Mouse (Mus musculus) heart, adult 2 months (tissue): Measurements from ENCODE around the gene Uba6. TPM values are rescaled to one million over a fixed set of nuclear protein-coding genes. Genes with fewer than 3 reads are reported as not detected.
A peak's percentile ranks its signal among the peaks of the same experiment; 100 is the strongest.

Experiments
- DNase-seq, 2 experiments: peaks; one replicate each; pipeline ENCODE4 v3.0.0; 2021
- H3K27ac ChIP-seq: fragments of 200-600 bp; 2 replicates; pipeline ENCODE4 v1.8.1; 2022
- H3K27me3 ChIP-seq: fragments of 200-500 bp; 2 replicates; pipeline ENCODE4 v1.6.1; 2012; ENCODE audit warnings: mild to moderate bottlenecking, low read length, inconsistent platforms, mixed read lengths; ENCODE audit not compliant: control insufficient read depth, insufficient read depth
- H3K36me3 ChIP-seq: fragments of 200-500 bp; 2 replicates; pipeline ENCODE4 v1.6.1; 2012; ENCODE audit warnings: low read length, inconsistent platforms; ENCODE audit not compliant: control insufficient read depth, insufficient read depth
- H3K4me1 ChIP-seq: fragments of 200-500 bp; 2 replicates; pipeline ENCODE4 v1.6.1; 2011; ENCODE audit warnings: low read length; ENCODE audit not compliant: control insufficient read depth, insufficient read depth
- H3K4me3 ChIP-seq: fragments of 200-600 bp; 2 replicates; pipeline ENCODE4 v1.8.1; 2022
- H3K79me2 ChIP-seq: fragments of 200-500 bp; replicated peaks from 2 replicates; pipeline ENCODE4 v1.6.1; 2012; ENCODE audit warnings: mild to moderate bottlenecking, inconsistent platforms, low read length, moderate library complexity, mixed read lengths; ENCODE audit not compliant: control insufficient read depth, insufficient read depth
- H3K9ac ChIP-seq: fragments of 200-500 bp; 2 replicates; pipeline ENCODE4 v1.6.1; 2012; ENCODE audit warnings: low read depth, mild to moderate bottlenecking, control low read depth, inconsistent platforms, low read length, mixed read lengths
- CTCF ChIP-seq: fragments of 200-600 bp; IDR thresholded peaks from 2 replicates; pipeline ENCODE4 v1.8.1; 2022; ENCODE audit warnings: antibody characterized with exemption, mild to moderate bottlenecking, moderate library complexity
- EP300 ChIP-seq: fragments of 200-500 bp; IDR thresholded peaks from 2 replicates; pipeline ENCODE4 v1.6.1; 2011; ENCODE audit warnings: low read depth, low read length, control low read depth; ENCODE audit not compliant: insufficient read depth
- POLR2A ChIP-seq: fragments of 200-500 bp; IDR thresholded peaks from 2 replicates; pipeline ENCODE4 v1.6.1; 2011; ENCODE audit warnings: mild to moderate bottlenecking, low read depth, low read length, control low read depth; ENCODE audit not compliant: insufficient read depth
- WGBS: fragments of 180-500 bp; shearing (Covaris S2); methylation state at CpG from one replicate; pipeline ENCODE4 v1.1.7; 2018; 5-methylcytosine and 5-hydroxymethylcytosine counted together
- intact Hi-C: fragments of 180-260 bp; cut with DNase I; formaldehyde crosslinking; loops from one replicate; pipeline ENCODE4 v1.15.1; 2025
- polyA plus RNA-seq: library from polyadenylated mRNA; depleted of rRNA; stranded (reverse); fragments of >200 nt; gene quantifications from 2 replicates; pipeline ENCODE4 v1.2.3, GENCODE M21; 2012
- total RNA-seq, 2 experiments: library from RNA; stranded (reverse); gene quantifications; 2 replicates each; pipeline ENCODE4 v1.2.3; 2021

Gene Uba6
- total and polyA plus RNA-seq, 3 experiments, result 1.4 to 8.8 (median 6.3) TPM

GRCm38 (mm10) chr5:86086751-86087150 is 85.9 kb downstream of the Uba6 start:
- intact Hi-C loops, result no loop called here
- H3K36me3 ChIP-seq, result no peaks in the 10 kb centered on the region

GRCm38 (mm10) chr5:86084979-86085378 is 87.6 kb downstream of the Uba6 start:
- no peak overlapping the region for H3K27ac ChIP-seq
- H3K36me3 ChIP-seq, result no peaks in the 10 kb centered on the region
- intact Hi-C loops, result no loop called here
- no peak for DNase-seq
- H3K4me1 ChIP-seq, result no peaks in the 10 kb centered on the region
- no peak overlapping the region for H3K4me3 ChIP-seq
- H3K79me2 ChIP-seq, result no peaks in the 10 kb centered on the region
- no peaks in the 10 kb centered on the region for H3K27me3 ChIP-seq
- whole genome bisulfite sequencing, result 75% methylated on average over 7 of the region's 7 CpGs
- H3K9ac ChIP-seq, result no peak overlapping the region
- TF ChIP-seq EP300, result no peak
- TF ChIP-seq CTCF, result no peak
- no peak for TF ChIP-seq POLR2A

More at GRCm38 (mm10) chr5:86086751-86087150, 85.9 kb downstream of the Uba6 start:
- DNase-seq, result no peak
- H3K4me3 ChIP-seq, result no peak overlapping the region
- H3K27ac ChIP-seq, result no peak overlapping the region
- no peak overlapping the region for H3K9ac ChIP-seq
- no peaks in the 10 kb centered on the region for H3K27me3 ChIP-seq
- H3K4me1 ChIP-seq, result no peaks in the 10 kb centered on the region
- WGBS, result 57% methylated on average over 6 of the region's 6 CpGs
- no peaks in the 10 kb centered on the region for H3K79me2 ChIP-seq
- TF ChIP-seq POLR2A (no peak), CTCF (no peak), EP300 (no peak)

DNA sequence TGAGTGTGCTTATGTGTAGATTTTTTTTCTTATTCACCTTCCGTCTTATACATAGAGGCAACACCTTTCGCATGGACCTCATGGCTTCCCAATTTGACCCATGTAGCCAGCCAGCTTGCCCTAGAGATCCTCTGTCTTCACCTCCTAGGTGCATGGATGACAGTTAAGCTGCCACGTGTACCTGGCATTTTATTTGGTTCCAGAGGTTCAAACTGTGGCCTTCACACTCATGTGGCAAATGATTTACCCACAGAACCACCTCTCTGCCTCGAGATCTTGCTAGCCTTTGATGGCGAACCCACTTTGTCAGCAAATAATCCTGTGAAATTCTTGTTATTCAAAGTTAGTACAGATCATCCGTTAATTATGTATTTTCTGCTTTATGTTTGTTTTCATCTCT is 88.6 kb downstream of the Uba6 start:
- Histone ChIP-seq H3K4me3 (no peak overlapping the region), H3K27ac (no peak overlapping the region), H3K4me1 (no peaks in the 10 kb centered on the region), H3K27me3 (no peaks in the 10 kb centered on the region), H3K79me2 (no peaks in the 10 kb centered on the region), H3K36me3 (no peaks in the 10 kb centered on the region), H3K9ac (no peak overlapping the region)
- intact Hi-C loops, result no loop called here
- TF ChIP-seq POLR2A (no peak), CTCF (no peak), EP300 (no peak)
- no peak for DNase-seq
- WGBS, result 85% methylated on average over 6 of the region's 6 CpGs

DNA sequence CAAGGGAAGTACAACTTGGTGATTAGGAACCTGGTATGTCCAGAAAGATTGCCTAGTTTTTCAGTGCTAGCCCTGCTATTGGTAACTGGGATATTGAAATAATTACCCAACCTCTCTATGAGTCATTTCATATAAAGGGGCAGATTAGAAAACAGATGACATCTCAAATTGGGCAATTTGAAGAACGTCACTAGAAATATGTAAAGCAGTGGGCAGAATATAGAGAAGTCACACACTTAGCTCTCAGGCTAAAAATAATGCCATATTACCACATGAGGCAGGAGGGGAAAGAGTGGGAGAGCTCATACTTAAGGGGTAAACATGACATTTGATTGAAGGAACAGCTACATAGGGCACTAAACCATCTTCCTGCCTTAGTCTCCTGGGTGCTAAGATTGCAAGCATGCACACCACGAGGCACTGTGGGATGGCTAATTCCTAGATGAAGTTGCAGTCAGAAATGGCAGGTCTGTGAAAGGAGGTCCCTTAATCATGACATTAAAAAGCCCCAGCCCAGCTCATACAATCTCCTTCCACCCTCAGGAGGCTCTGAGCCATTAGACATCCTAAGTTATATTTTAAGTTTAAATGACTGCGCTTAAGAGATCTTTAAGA is 93.8 kb downstream of the Uba6 start:
- no peak overlapping the region for H3K9ac ChIP-seq
- no peaks in the 10 kb centered on the region for H3K4me1 ChIP-seq
- H3K27me3 ChIP-seq, result no peaks in the 10 kb centered on the region
- no peak for DNase-seq
- H3K27ac ChIP-seq, result no peak overlapping the region
- 73% methylated on average over 3 of the region's 3 CpGs for WGBS
- no peaks in the 10 kb centered on the region for H3K79me2 ChIP-seq
- intact Hi-C loops, result no loop called here
- TF ChIP-seq POLR2A, result no peak
- TF ChIP-seq CTCF, result no peak
- no peak for TF ChIP-seq EP300
- no peak overlapping the region for H3K4me3 ChIP-seq
- no peaks in the 10 kb centered on the region for H3K36me3 ChIP-seq

GRCm38 (mm10) chr5:86072756-86073386 is 99.7 kb downstream of the Uba6 start:
- Histone ChIP-seq H3K4me3 (no peak overlapping the region), H3K79me2 (no peaks in the 10 kb centered on the region), H3K27ac (no peak overlapping the region), H3K9ac (no peak overlapping the region), H3K4me1 (no peaks in the 10 kb centered on the region), H3K36me3 (no peaks in the 10 kb centered on the region), H3K27me3 (no peaks in the 10 kb centered on the region)
- intact Hi-C loops, result no loop called here
- 76% methylated on average over 4 of the region's 4 CpGs for WGBS
- DNase-seq, result no peak
- TF ChIP-seq EP300, result no peak
- no peak for TF ChIP-seq POLR2A
- no peak for TF ChIP-seq CTCF

DNA sequence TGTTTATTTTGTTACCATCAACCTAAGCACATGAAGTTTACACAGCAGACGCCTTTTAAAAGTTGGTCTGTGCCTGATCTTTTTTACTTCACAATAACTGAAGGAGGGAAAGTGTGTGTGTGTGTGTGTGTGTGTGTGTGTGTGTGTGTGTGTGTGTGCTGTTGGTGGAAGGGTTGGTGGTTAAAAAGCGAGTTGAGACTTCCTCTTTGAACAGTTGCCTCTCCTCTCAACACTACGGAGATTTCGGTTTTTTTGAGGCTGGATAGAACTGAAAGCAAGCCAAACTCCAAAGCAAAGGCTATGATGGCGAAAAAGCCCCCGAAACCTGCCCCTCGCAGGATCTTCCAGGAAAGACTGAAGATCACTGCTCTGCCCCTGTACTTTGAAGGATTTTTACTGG is 101.1 kb downstream of the Uba6 start, which contains the start of gene Stap1:
TSS of gene Stap1 (plus strand) at position 209 of the 400 bp plus-strand sequence.
- peak in 1 of 2 experiments; percentile 32 for DNase-seq
- Histone ChIP-seq H3K27ac (no peak within 1 kb of the TSS), H3K36me3 (no peaks in the 10 kb centered on the region), H3K79me2 (no peaks in the 10 kb centered on the region), H3K4me3 (no peak within 1 kb of the TSS), H3K4me1 (no peaks in the 10 kb centered on the region), H3K9ac (no peak within 1 kb of the TSS), H3K27me3 (no peaks in the 10 kb centered on the region)
- TF ChIP-seq POLR2A (no peak), CTCF (no peak), EP300 (no peak)
- 67% methylated on average over 7 of the region's 7 CpGs for WGBS
- intact Hi-C loops, result no loop called here
